Comparison of ENCODE assay signal across 14 mouse cellular contexts in genomic region chr12:103487276-103487675, GRCm38 (mm10). TPM values are rescaled to one million over a fixed set of nuclear protein-coding genes. Genes with fewer than 3 reads are reported as not detected.
DNase-seq lines count a peak whose midpoint lies in the region; ATAC-seq lines count a peak whose summit lies in the region.
"Had no signal": no experiment of that assay in that cellular context is flagged by ENCODE, and none has a peak within 500 bp of the region (broad histone marks: within the 10 kb centered on the region; RNA-seq: fewer than 3 reads in every experiment).

No protein-coding gene starts in this region.

- no peak overlapping the region for H3K4me2 ChIP-seq in heart, embryonic 12.5 days
- H3K4me2 ChIP-seq: liver, embryonic 15.5 days; midbrain, embryonic 11.5 days had no signal

- H3K27me3 ChIP-seq in heart, embryonic 12.5 days (replicated peaks) = no peaks in the 10 kb centered on the region
- H3K27me3 ChIP-seq: liver, embryonic 15.5 days had no signal

- H3K4me3 ChIP-seq in heart, embryonic 12.5 days = no peak overlapping the region
- H3K4me3 ChIP-seq: liver, embryonic 15.5 days had no signal

- H3K9ac ChIP-seq in heart, embryonic 12.5 days = no peak overlapping the region
- H3K9ac ChIP-seq: liver, embryonic 15.5 days had no signal

- H3K4me1 ChIP-seq in heart, embryonic 12.5 days (replicated peaks) = no peaks in the 10 kb centered on the region
- H3K4me1 ChIP-seq: liver, embryonic 15.5 days had no signal

- H3K27ac ChIP-seq in heart, embryonic 12.5 days (ENCODE audit: poor library complexity, severe bottlenecking) = no peak overlapping the region
- H3K27ac ChIP-seq: liver, embryonic 15.5 days had no signal

- H3K36me3 ChIP-seq in heart, embryonic 12.5 days = no peaks in the 10 kb centered on the region
- H3K36me3 ChIP-seq: liver, embryonic 15.5 days had no signal

- 0 out of 2 replicates have a peak, but pooled peaks have one; percentile 29 for ATAC-seq in heart, embryonic 12.5 days (ENCODE audit: insufficient number of reproducible peaks, low FRiP score)
- no peak for ATAC-seq in frontal cortex, adult (ENCODE audit: low TSS enrichment)
- ATAC-seq: activated CD4-positive, CD25-positive, alpha-beta regulatory T cell, adult 4 months; inflammation-experienced regulatory T-cells, adult 6 months had no signal

- 43% methylated on average over 4 of the region's 4 CpGs for WGBS in heart, embryonic 12.5 days

- no peaks in the 10 kb centered on the region for H3K9me3 ChIP-seq in heart, embryonic 12.5 days (replicated peaks)
- H3K9me3 ChIP-seq: liver, embryonic 15.5 days had no signal

- peak; percentile 16 for DNase-seq in cerebellum, adult 9-11 months
- DNase-seq in cerebellum, postnatal 10 days = no peak
- DNase-seq in adipocyte (ENCODE audit: low spot score) (peak; percentile 79), MN1 (ENCODE audit: low spot score) (no peak)
- peak; percentile 44 for DNase-seq in lung, postnatal 10 days
- no peak for DNase-seq in testis, postnatal 14 days (ENCODE audit: low spot score)
- DNase-seq: embryo, embryonic 11 days; thymus, adult 18-20 months had no signal

RNA-seq across cellular contexts. Expression of gene Ifi27l2b, which starts 30.3 kb away (rescaled TPM):
- polyA plus RNA-seq in heart, embryonic 12.5 days (2016; fragmentation: Nextera tagmentation; extraction: Ambion mirVana) = 0.31 TPM in 1 of 2 replicates, not detected in the other
- polyA plus RNA-seq: activated CD4-positive, CD25-positive, alpha-beta regulatory T cell, adult 4 months; inflammation-experienced regulatory T-cells, adult 6 months; liver, embryonic 15.5 days; midbrain, embryonic 11.5 days had no signal

RNA-seq across cellular contexts. Expression of gene Ifi27l2a, which starts 43.8 kb away (rescaled TPM):
- 3.6 and 4.5 TPM in 2 replicates for polyA plus RNA-seq in heart, embryonic 12.5 days (2016; fragmentation: Nextera tagmentation; extraction: Ambion mirVana)

RNA-seq across cellular contexts. Expression of gene Ppp4r4, which starts 44.8 kb away (rescaled TPM):
- 0.41 and 0.48 TPM in 2 replicates for polyA plus RNA-seq in heart, embryonic 12.5 days (2016; fragmentation: Nextera tagmentation; extraction: Ambion mirVana)

RNA-seq across cellular contexts. Expression of gene Ifi27, which starts 53.3 kb away (rescaled TPM):
- 23.7 and 26.3 TPM in 2 replicates for polyA plus RNA-seq in heart, embryonic 12.5 days (2016; fragmentation: Nextera tagmentation; extraction: Ambion mirVana)

Comparison
In these comparisons a context has a peak if more than half of its experiments do, and no peak if none do; other contexts are left out.
1. DNase-seq: peak in cerebellum, adult 9-11 months (single experiment), adipocyte (single experiment) and lung, postnatal 10 days (single experiment); none in cerebellum, postnatal 10 days (0 of 2), MN1 (single experiment) and testis, postnatal 14 days (single experiment).